Mouse (Mus musculus): ENCODE data around the gene Ccdc24. TPM values are rescaled to one million over a fixed set of nuclear protein-coding genes. Genes with fewer than 3 reads are reported as not detected.

Ccdc24 gene
- total and polyA plus RNA-seq, 3 experiments: 0.19 to 0.36 TPM; not detected in 1

GRCm38 (mm10) chr4:117873615-117874014, 1.3 kb upstream of the Ccdc24 start:
- no peaks in the 10 kb centered on the region; a peak in 1 of 4 replicates for H3K36me3 ChIP-seq (ENCODE audit: control insufficient read depth in 1 of 2, insufficient read depth in 2 of 2, low read length in 2 of 2)
- no peaks in the 10 kb centered on the region for H3K9me3 ChIP-seq (replicated peaks; ENCODE audit: insufficient read depth, low read length)
- no peaks in the 10 kb centered on the region for H3K27me3 ChIP-seq (ENCODE audit: control insufficient read depth in 1 of 2, insufficient read depth in 2 of 2, low read length in 2 of 2)
- no peaks in the 10 kb centered on the region for H3K79me2 ChIP-seq (ENCODE audit: control insufficient read depth, insufficient read depth, low read length, poor library complexity)
- H3K27ac ChIP-seq (ENCODE audit: control insufficient read depth, low read depth, low read length): no peak overlapping the region
- TF ChIP-seq MXI1 (IDR thresholded peaks at IDR 0.05; ENCODE audit: low read depth, low read length) (no peak), HCFC1 (IDR thresholded peaks at IDR 0.05; ENCODE audit: low read depth, low read length) (no peak), TAL1 (IDR thresholded peaks at IDR 0.05; ENCODE audit: low read length) (no peak), MEF2A (IDR thresholded peaks at IDR 0.05; ENCODE audit: extremely low read depth, insufficient replicate concordance, low read depth, low read length, poor library complexity, severe bottlenecking) (no peak), ETS1 (IDR thresholded peaks at IDR 0.05; ENCODE audit: low read depth, low read length) (no peak), JUND (IDR thresholded peaks at IDR 0.05; ENCODE audit: low read depth, low read length) (no peak), ZMIZ1 (IDR thresholded peaks at IDR 0.05; ENCODE audit: low read depth, low read length) (no peak), CHD2 (IDR thresholded peaks at IDR 0.05; ENCODE audit: low read length) (no peak), ZC3H11A (IDR thresholded peaks at IDR 0.05; ENCODE audit: low read depth, low read length) (no peak), MYC (IDR thresholded peaks at IDR 0.05; ENCODE audit: low read depth, low read length) (no peak), POLR2A (IDR thresholded peaks at IDR 0.05; ENCODE audit: control insufficient read depth in 1 of 2, insufficient read depth in 1 of 2, low read depth in 1 of 2, low read length in 2 of 2, poor library complexity in 1 of 2) (no peak), KAT2A (conservative IDR thresholded peaks at IDR 0.05; ENCODE audit: low read depth, low read length) (no peak), POLR2AphosphoS5 (IDR thresholded peaks at IDR 0.05; ENCODE audit: borderline replicate concordance, low read depth, low read length) (no peak), ZKSCAN1 (IDR thresholded peaks at IDR 0.05; ENCODE audit: low read depth, low read length) (no peak), ELF1 (IDR thresholded peaks at IDR 0.05; ENCODE audit: low read depth, low read length) (no peak), RAD21 (IDR thresholded peaks at IDR 0.05; ENCODE audit: low read depth, low read length) (no peak), SIN3A (IDR thresholded peaks at IDR 0.05; ENCODE audit: low read length) (no peak), MYB (IDR thresholded peaks at IDR 0.05; ENCODE audit: low read depth, low read length) (no peak), RCOR1 (IDR thresholded peaks at IDR 0.05; ENCODE audit: low read depth, low read length) (no peak), NELFE (IDR thresholded peaks at IDR 0.05; ENCODE audit: low read depth, low read length) (no peak)
- H3K4me1 ChIP-seq (ENCODE audit: control insufficient read depth in 1 of 2, insufficient read depth in 2 of 2, low read length in 2 of 2): no peaks in the 10 kb centered on the region
- H3K9ac ChIP-seq (ENCODE audit: control insufficient read depth, low read depth, low read length, poor library complexity, severe bottlenecking): no peak overlapping the region
- H3K4me3 ChIP-seq (ENCODE audit: control insufficient read depth in 1 of 2, insufficient read depth in 1 of 2, low read depth in 2 of 2, low read length in 2 of 2): no peak overlapping the region
- no peak for DNase-seq (ENCODE audit: low read depth, low spot score)

GRCm38 (mm10) chr4:117871787-117872186, 570 bp downstream of the Ccdc24 start:
- Histone ChIP-seq H3K36me3 (ENCODE audit: control insufficient read depth in 1 of 2, insufficient read depth in 2 of 2, low read length in 2 of 2) (no peaks in the 10 kb centered on the region; a peak in 1 of 4 replicates), H3K4me3 (ENCODE audit: control insufficient read depth in 1 of 2, insufficient read depth in 1 of 2, low read depth in 2 of 2, low read length in 2 of 2) (no peak overlapping the region), H3K9ac (ENCODE audit: control insufficient read depth, low read depth, low read length, poor library complexity, severe bottlenecking) (no peak overlapping the region), H3K79me2 (ENCODE audit: control insufficient read depth, insufficient read depth, low read length, poor library complexity) (no peaks in the 10 kb centered on the region), H3K9me3 (replicated peaks; ENCODE audit: insufficient read depth, low read length) (no peaks in the 10 kb centered on the region), H3K27ac (ENCODE audit: control insufficient read depth, low read depth, low read length) (no peak overlapping the region), H3K4me1 (ENCODE audit: control insufficient read depth in 1 of 2, insufficient read depth in 2 of 2, low read length in 2 of 2) (no peaks in the 10 kb centered on the region), H3K27me3 (ENCODE audit: control insufficient read depth in 1 of 2, insufficient read depth in 2 of 2, low read length in 2 of 2) (no peaks in the 10 kb centered on the region)
- DNase-seq (ENCODE audit: low read depth, low spot score): no peak
- no peak for TF ChIP-seq POLR2AphosphoS5 (IDR thresholded peaks at IDR 0.05; ENCODE audit: borderline replicate concordance, low read depth, low read length)
- TF ChIP-seq KAT2A (conservative IDR thresholded peaks at IDR 0.05; ENCODE audit: low read depth, low read length): no peak
- no peak for TF ChIP-seq EP300 (IDR thresholded peaks at IDR 0.05; ENCODE audit: low read depth in 1 of 2, low read length in 2 of 2)
- TF ChIP-seq GABPA (IDR thresholded peaks at IDR 0.05; ENCODE audit: low read depth, low read length): no peak
- TF ChIP-seq E2F4 (IDR thresholded peaks at IDR 0.05; ENCODE audit: borderline replicate concordance, low read depth, low read length): no peak
- no peak for TF ChIP-seq CHD1 (IDR thresholded peaks at IDR 0.05; ENCODE audit: low read depth, low read length)
- no peak for TF ChIP-seq GATA1 (IDR thresholded peaks at IDR 0.05; ENCODE audit: low read depth, low read length)
- TF ChIP-seq ZNF384 (IDR thresholded peaks at IDR 0.05; ENCODE audit: low read depth, low read length): no peak
- no peak for TF ChIP-seq TAL1 (IDR thresholded peaks at IDR 0.05; ENCODE audit: low read length)
- no peak for TF ChIP-seq MAX (IDR thresholded peaks at IDR 0.05; ENCODE audit: low read length)
- TF ChIP-seq SMC3 (IDR thresholded peaks at IDR 0.05; ENCODE audit: low read depth, low read length): no peak
- no peak for TF ChIP-seq MXI1 (IDR thresholded peaks at IDR 0.05; ENCODE audit: low read depth, low read length)
- no peak for TF ChIP-seq ETS1 (IDR thresholded peaks at IDR 0.05; ENCODE audit: low read depth, low read length)
- TF ChIP-seq UBTF (IDR thresholded peaks at IDR 0.05; ENCODE audit: borderline replicate concordance, insufficient read depth, low read depth, low read length): no peak
- no peak for TF ChIP-seq MYB (IDR thresholded peaks at IDR 0.05; ENCODE audit: low read depth, low read length)
- TF ChIP-seq SIN3A (IDR thresholded peaks at IDR 0.05; ENCODE audit: low read length): no peak
- no peak for TF ChIP-seq TCF12 (IDR thresholded peaks at IDR 0.05; ENCODE audit: low read depth, low read length)
- TF ChIP-seq CTCF (IDR thresholded peaks at IDR 0.05 in 2 of 3, conservative IDR thresholded peaks at IDR 0.05 in 1 of 3; ENCODE audit: control insufficient read depth in 1 of 3, insufficient read depth in 1 of 3, low read depth in 2 of 3, low read length in 3 of 3, poor library complexity in 1 of 3, severe bottlenecking in 1 of 3): no peak

Data from MEL (cell line).